Mouse (Mus musculus) R1 (cell line): ENCODE measurements around the gene Ssr2.

Experiments
- DNase-seq: peaks from one replicate; pipeline ENCODE4 v3.0.0-alpha.2; 2018; ENCODE audit warnings: low read depth, low spot score

Ssr2 gene

GRCm38 (mm10) chr3:88563966-88564365, 11.7 kb upstream of the Ssr2 start:
- no peak for DNase-seq

GRCm38 (mm10) chr3:88566116-88566515, 9.6 kb upstream of the Ssr2 start:
- DNase-seq, result no peak

GRCm38 (mm10) chr3:88566536-88567061, 9.1 kb upstream of the Ssr2 start:
- DNase-seq, result no peak

GRCm38 (mm10) chr3:88567892-88568291, 7.8 kb upstream of the Ssr2 start:
- peak; percentile 89 for DNase-seq

GRCm38 (mm10) chr3:88568615-88569014, 7.1 kb upstream of the Ssr2 start:
- DNase-seq, result no peak

GRCm38 (mm10) chr3:88569093-88569492, 6.6 kb upstream of the Ssr2 start:
- DNase-seq, result no peak

GRCm38 (mm10) chr3:88569694-88570093, 6.0 kb upstream of the Ssr2 start:
- peak; percentile 70 for DNase-seq

- peak; percentile 68 for DNase-seq
Observed at GRCm38 (mm10) chr3:88570341-88570740, 5.3 kb upstream of the Ssr2 start.

GRCm38 (mm10) chr3:88571856-88572255, 3.8 kb upstream of the Ssr2 start:
- peak; percentile 100 for DNase-seq

- DNase-seq, result peak; percentile 100
Observed at GRCm38 (mm10) chr3:88572835-88573234, 2.8 kb upstream of the Ssr2 start.

- peak; percentile 67 for DNase-seq
Observed at GRCm38 (mm10) chr3:88573810-88574209, 1.9 kb upstream of the Ssr2 start.

GRCm38 (mm10) chr3:88577846-88578245, 2.2 kb downstream of the Ssr2 start:
- DNase-seq, result peak; percentile 83

- no peak for DNase-seq
Observed at GRCm38 (mm10) chr3:88578498-88579424, 3.1 kb downstream of the Ssr2 start.

GRCm38 (mm10) chr3:88579454-88580117, 3.9 kb downstream of the Ssr2 start:
- peak; percentile 94 for DNase-seq

GRCm38 (mm10) chr3:88585769-88586168, 10.1 kb downstream of the Ssr2 start:
- peak; percentile 79 for DNase-seq

GRCm38 (mm10) chr3:88586640-88587039, 11.0 kb downstream of the Ssr2 start:
- DNase-seq, result peak; percentile 83

GRCm38 (mm10) chr3:88590246-88590645, 14.6 kb downstream of the Ssr2 start:
- DNase-seq, result peak; percentile 77

GRCm38 (mm10) chr3:88591044-88591443, 15.4 kb downstream of the Ssr2 start:
- DNase-seq, result peak; percentile 37

- peak; percentile 82 for DNase-seq
Observed at GRCm38 (mm10) chr3:88591950-88592731, 16.5 kb downstream of the Ssr2 start.

- no peak for DNase-seq
Observed at GRCm38 (mm10) chr3:88592942-88593576, 17.4 kb downstream of the Ssr2 start.

- DNase-seq, result peak; percentile 31
Observed at GRCm38 (mm10) chr3:88593893-88594580, 18.4 kb downstream of the Ssr2 start.
